Mouse (Mus musculus) bone marrow macrophage, adult 2 months (primary cell): ENCODE measurements at regions not wholly inside any gene's neighbourhood (a gene's known extent, or its start where the extent isn't known, plus 50 kb on each side); places are given as distances from the start of the nearest gene placed in this dataset.

ENCODE experiments used
- CTCF ChIP-seq: IDR thresholded peaks from 2 replicates; pipeline ENCODE4 v1.5.1; 2012; ENCODE audit warnings: low read depth, mild to moderate bottlenecking, low read length, moderate library complexity
- POLR2A ChIP-seq: IDR thresholded peaks from 2 replicates; pipeline ENCODE4 v1.6.1; 2012; ENCODE audit warnings: mild to moderate bottlenecking, low read depth, low read length, borderline replicate concordance

GRCm38 (mm10) chr2:17811943-17812670 lies 80.8 kb upstream of the Nebl start:
- TF ChIP-seq CTCF, result no peak
- no peak for TF ChIP-seq POLR2A
